Mouse (Mus musculus) C2C12 (cell line): Measurements from ENCODE around the gene Hoxa5. TPM values are rescaled to one million over a fixed set of nuclear protein-coding genes. Genes with fewer than 3 reads are reported as not detected.

Source experiments
- H3K27me3 ChIP-seq: one replicate; pipeline ENCODE4 v1.6.1; 2011; ENCODE audit not compliant: control insufficient read depth, insufficient read depth, insufficient read length
- H3K36me3 ChIP-seq: one replicate; pipeline ENCODE4 v1.6.1; 2011; ENCODE audit not compliant: control insufficient read depth, insufficient read depth
- H3K4me3 ChIP-seq: one replicate; pipeline ENCODE4 v1.5.1; 2011; ENCODE audit warnings: mild to moderate bottlenecking, control low read depth; ENCODE audit not compliant: poor library complexity, insufficient read depth, severe bottlenecking
- H3K79me2 ChIP-seq: one replicate; pipeline ENCODE4 v1.6.1; 2011; ENCODE audit not compliant: control insufficient read depth, insufficient read depth
- H3K79me3 ChIP-seq: one replicate; pipeline ENCODE4 v1.6.1; 2011; ENCODE audit warnings: low read depth, control low read depth
- H3ac ChIP-seq: one replicate; pipeline ENCODE3; 2011; ENCODE audit warnings: low read depth; ENCODE audit not compliant: control insufficient read depth, insufficient read length
- CEBPB ChIP-seq: IDR thresholded peaks from one replicate; pipeline ENCODE4 v1.6.1; 2011; ENCODE audit warnings: low read depth, mild to moderate bottlenecking, control low read depth, moderate library complexity
- CTCF ChIP-seq: IDR thresholded peaks from one replicate; pipeline ENCODE4 v1.5.1; 2011; ENCODE audit not compliant: control insufficient read depth, insufficient read depth, insufficient read length
- FOSL1 ChIP-seq: IDR thresholded peaks from one replicate; pipeline ENCODE4 v1.8.0; 2011; ENCODE audit warnings: mild to moderate bottlenecking, low read length; ENCODE audit not compliant: poor library complexity, insufficient read depth, severe bottlenecking
- MAX ChIP-seq: IDR thresholded peaks from one replicate; pipeline ENCODE4 v1.6.1; 2011; ENCODE audit warnings: mild to moderate bottlenecking, control low read depth
- MYOD1 ChIP-seq: IDR thresholded peaks from one replicate; pipeline ENCODE4 v1.6.1; 2011; ENCODE audit warnings: low read depth; ENCODE audit not compliant: control insufficient read depth, insufficient read length
- MYOG ChIP-seq: IDR thresholded peaks from one replicate; pipeline ENCODE4 v1.6.1; 2011; ENCODE audit not compliant: control insufficient read depth, insufficient read length; ENCODE audit errors: extremely low read depth
- USF1 ChIP-seq: IDR thresholded peaks from one replicate; pipeline ENCODE4 v1.6.1; 2011; ENCODE audit warnings: low read depth, mild to moderate bottlenecking, control low read depth, moderate library complexity
- polyA plus RNA-seq: library from polyadenylated mRNA; unstranded; fragments of >200 nt; fragmentation: generic; extraction: Trizol; gene quantifications from one replicate; pipeline ENCODE4 v1.2.1, GENCODE M21; 2012; ENCODE audit warnings: missing spikeins

Hoxa5 gene
- polyA plus RNA-seq, 1 experiment: 1.5 TPM

DNA sequence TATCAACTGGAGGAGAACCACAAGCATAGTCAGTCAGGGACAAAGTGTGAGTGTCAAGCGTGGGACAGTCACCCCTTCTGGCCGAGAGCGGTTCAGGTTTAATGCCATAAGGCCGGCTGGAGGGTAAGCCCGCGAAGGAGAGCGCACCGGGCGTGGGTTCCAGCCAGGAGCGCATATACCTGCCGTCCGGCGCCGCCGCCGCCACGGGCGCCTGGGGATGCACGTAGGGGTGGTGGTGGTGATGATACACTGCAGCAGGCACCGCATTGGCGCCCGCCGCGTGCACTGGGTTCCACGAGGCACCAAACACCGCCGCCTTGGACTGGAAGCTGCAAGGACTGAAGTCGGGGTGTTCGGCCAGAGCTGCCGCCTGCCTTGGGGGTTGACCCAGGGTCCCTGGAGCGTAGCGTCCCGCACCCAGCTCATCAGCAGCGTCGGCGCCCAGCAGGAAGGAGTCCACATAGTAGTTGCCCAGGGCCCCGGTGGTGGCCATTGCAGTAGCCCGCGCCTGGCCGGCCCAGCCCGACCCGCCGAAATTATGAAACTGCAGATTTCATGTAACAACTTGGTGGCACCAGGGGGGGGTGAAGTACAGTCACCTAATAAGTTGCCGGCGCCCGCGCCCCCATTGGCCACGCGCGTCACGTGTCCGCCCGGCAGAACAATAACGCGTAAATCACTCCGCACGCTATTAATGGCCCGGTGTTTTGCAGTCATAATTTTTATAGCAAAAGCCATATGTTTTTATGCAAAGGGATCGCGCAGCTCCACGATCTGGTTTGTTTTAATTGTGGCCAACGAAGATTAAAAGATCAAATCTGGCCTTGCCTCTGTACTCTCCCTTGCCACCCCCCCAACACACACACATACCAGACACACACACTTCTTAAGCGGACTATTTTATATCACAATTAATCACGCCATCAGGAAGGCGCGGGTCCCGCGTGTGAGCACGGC is 21.5 kb upstream of the Hoxa5 start:
- Histone ChIP-seq H3K79me2 (peaks cover 90% of the 10 kb centered on the region), H3K36me3 (peaks cover 11% of the 10 kb centered on the region), H3K27me3 (no peaks in the 10 kb centered on the region), H3ac (peak overlapping the region; percentile 98), H3K79me3 (peaks cover 67% of the 10 kb centered on the region), H3K4me3 (peak overlapping the region; percentile 76)
- TF ChIP-seq MYOD1: peak; percentile 2
- TF ChIP-seq CEBPB: no peak
- peak; percentile 99 for TF ChIP-seq USF1

DNA sequence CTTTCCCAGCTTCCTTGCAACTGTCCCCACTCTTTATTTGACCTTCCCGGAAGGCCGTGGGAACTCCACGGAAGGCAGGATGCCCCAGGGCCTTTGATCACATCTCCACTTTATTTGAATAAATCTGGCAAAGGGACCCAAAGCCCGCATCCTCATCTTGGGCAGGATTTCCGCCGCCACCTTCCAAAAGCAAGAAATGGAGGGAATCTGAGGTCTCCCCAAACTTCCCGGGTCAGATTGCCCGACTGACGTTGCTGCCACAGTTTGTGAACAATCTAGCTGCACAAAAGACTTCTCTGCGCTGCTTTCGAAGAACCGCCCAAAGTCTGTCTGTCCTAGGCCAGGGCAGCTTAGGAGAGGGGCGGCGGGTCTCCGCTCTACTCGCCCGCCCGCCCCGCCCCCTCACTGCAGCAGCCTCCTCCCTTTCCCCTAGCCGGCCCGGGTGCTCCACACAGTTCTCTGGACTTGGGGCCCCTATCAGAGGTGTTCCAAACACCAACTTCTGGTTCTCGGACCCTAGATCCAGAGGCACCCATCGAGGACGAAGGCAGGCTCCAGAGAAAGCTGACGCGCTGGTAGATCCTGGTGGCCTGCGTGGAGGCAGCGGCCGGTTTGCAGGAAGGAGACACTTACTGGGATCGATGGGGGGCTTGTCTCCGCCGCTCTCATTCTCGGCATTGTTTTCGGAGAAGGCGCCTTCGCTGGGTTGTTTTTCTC is 20.7 kb upstream of the Hoxa5 start:
- Histone ChIP-seq H3K36me3 (peaks cover 11% of the 10 kb centered on the region), H3K27me3 (no peaks in the 10 kb centered on the region), H3K79me3 (peaks cover 60% of the 10 kb centered on the region), H3ac (peak overlapping the region; percentile 98), H3K4me3 (peak overlapping the region; percentile 76), H3K79me2 (peaks cover 83% of the 10 kb centered on the region)
- no peak for TF ChIP-seq USF1
- TF ChIP-seq CEBPB: no peak
- no peak for TF ChIP-seq MAX
- no peak for TF ChIP-seq FOSL1
- TF ChIP-seq CTCF: no peak
- no peak for TF ChIP-seq MYOG
- no peak for TF ChIP-seq MYOD1

DNA sequence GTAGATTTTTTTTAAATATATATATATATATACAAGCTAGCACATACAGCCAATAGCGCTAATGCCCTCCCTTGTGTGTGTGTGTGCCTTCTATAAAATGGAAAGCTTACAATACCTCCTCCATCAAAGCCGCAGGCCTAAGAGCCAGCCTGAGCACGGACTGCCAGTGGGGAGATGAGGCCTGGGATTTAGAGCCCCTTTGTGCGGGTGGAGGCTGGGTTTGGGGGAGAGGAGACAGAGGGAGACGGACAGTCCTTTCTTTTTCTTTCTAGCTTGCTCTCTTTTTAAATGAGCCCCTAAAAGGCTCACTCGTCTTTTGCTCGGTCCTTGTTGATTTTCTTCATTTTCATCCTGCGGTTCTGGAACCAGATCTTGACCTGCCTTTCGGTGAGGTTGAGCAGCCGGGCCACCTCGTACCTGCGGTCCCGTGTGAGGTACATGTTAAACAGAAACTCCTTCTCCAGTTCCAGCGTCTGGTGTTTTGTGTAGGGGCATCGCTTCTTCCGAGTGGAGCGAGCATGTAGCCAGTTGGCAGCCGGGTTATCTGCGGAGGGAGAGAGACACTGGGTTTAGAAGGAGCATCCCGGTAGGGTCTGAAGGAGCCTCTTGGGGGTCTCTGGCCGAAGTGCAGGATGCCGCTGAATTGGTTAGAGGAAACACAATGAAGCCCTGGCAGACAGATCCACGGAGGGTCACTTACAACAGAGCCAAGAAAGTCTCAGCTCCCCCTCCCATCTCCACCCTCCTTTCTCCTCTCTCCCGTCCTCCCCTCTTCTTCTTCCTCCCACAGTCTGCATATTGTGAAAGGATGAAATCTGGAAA is 19.8 kb upstream of the Hoxa5 start:
- TF ChIP-seq USF1 (no peak), FOSL1 (no peak), CEBPB (no peak), MYOD1 (no peak), CTCF (no peak), MYOG (no peak), MAX (no peak)
- peak overlapping the region; percentile 76 for H3K4me3 ChIP-seq

DNA sequence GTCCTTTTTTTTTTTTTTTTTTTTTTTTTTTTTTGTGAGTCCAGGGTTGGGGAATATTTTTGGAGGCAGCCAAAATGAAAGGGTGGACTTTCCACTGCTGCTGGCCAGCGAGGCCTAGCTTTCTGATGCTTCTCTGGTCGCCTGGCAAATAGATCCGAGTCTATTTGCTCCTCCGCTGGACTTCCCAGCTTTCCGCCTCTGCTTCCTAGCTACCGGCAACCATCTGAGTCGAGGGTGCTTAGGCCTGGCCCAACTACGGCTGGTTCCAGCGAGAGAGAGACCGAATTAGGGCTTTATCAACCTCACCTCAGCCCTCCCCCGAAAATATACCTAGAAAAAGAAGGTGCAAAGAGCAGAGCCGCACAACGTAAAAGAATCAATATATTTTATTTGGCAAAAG is 18.3 kb upstream of the Hoxa5 start:
- peaks cover 40% of the 10 kb centered on the region for H3K79me3 ChIP-seq
- H3K36me3 ChIP-seq: peaks cover 11% of the 10 kb centered on the region
- H3ac ChIP-seq: peak overlapping the region; percentile 73
- peak overlapping the region; percentile 76 for H3K4me3 ChIP-seq
- peaks cover 70% of the 10 kb centered on the region for H3K79me2 ChIP-seq
- TF ChIP-seq MYOG (no peak), CEBPB (no peak), MAX (no peak), USF1 (no peak), FOSL1 (no peak), CTCF (no peak), MYOD1 (no peak)
- no peaks in the 10 kb centered on the region for H3K27me3 ChIP-seq

More for the DNA sequence above, 19.8 kb upstream of the Hoxa5 start:
- Histone ChIP-seq H3K27me3 (no peaks in the 10 kb centered on the region), H3ac (peak overlapping the region; percentile 66), H3K79me3 (peaks cover 52% of the 10 kb centered on the region), H3K36me3 (peaks cover 11% of the 10 kb centered on the region), H3K79me2 (peaks cover 83% of the 10 kb centered on the region)
